Mouse (Mus musculus) testis, adult 2 months (tissue): Measurements from ENCODE around the gene Copz1.

Experiments
- CTCF ChIP-seq: fragments of 200-500 bp; IDR thresholded peaks from 2 replicates; pipeline ENCODE4 v1.5.1; 2012; ENCODE audit warnings: low read depth, mild to moderate bottlenecking, inconsistent platforms, low read length, moderate library complexity; ENCODE audit not compliant: control insufficient read depth, insufficient read depth, insufficient replicate concordance
- POLR2A ChIP-seq: fragments of 200-500 bp; IDR thresholded peaks from 2 replicates; pipeline ENCODE4 v1.6.1; 2012; ENCODE audit warnings: low read depth, mild to moderate bottlenecking, inconsistent platforms, low read length, moderate library complexity; ENCODE audit not compliant: control insufficient read depth

- TF ChIP-seq CTCF (no peak), POLR2A (no peak)
These were observed 9.1 kb downstream of the Copz1 start for GRCm38 (mm10) chr15:103281465-103282205.
